Mouse (Mus musculus) hindbrain, embryonic 13.5 days (tissue): Measurements from ENCODE around the gene Tgm4. TPM values are rescaled to one million over a fixed set of nuclear protein-coding genes. Genes with fewer than 3 reads are reported as not detected.
A peak's percentile ranks its signal among the peaks of the same experiment; 100 is the strongest.

Source experiments
- ATAC-seq: fragments of 200-750 bp; cut with Nextera tagmentation; 2 replicates; pipeline ENCODE4 v1.8.0; 2017; ENCODE audit warnings: moderate TSS enrichment; ENCODE audit not compliant: low FRiP score
- H3K27ac ChIP-seq: fragments of 300-500 bp; sonication (generic); 2 replicates; pipeline ENCODE4 v1.5.1; 2015; ENCODE audit warnings: inconsistent platforms, mild to moderate bottlenecking, moderate library complexity
- H3K27me3 ChIP-seq: fragments of 300-500 bp; sonication (generic); 2 replicates; pipeline ENCODE4 v1.6.1; 2015; ENCODE audit warnings: mild to moderate bottlenecking, inconsistent platforms
- H3K36me3 ChIP-seq: fragments of 300-500 bp; sonication (generic); 2 replicates; pipeline ENCODE4 v1.6.1; 2015; ENCODE audit warnings: mild to moderate bottlenecking, inconsistent platforms
- H3K4me1 ChIP-seq: fragments of 300-500 bp; sonication (generic); replicated peaks from 2 replicates; pipeline ENCODE4 v1.6.1; 2015; ENCODE audit warnings: inconsistent platforms
- H3K4me2 ChIP-seq: fragments of 300-500 bp; sonication (generic); 2 replicates; pipeline ENCODE4 v1.6.1; 2015; ENCODE audit warnings: inconsistent platforms, mild to moderate bottlenecking, moderate library complexity
- H3K4me3 ChIP-seq: fragments of 300-500 bp; sonication (generic); 2 replicates; pipeline ENCODE4 v1.5.1; 2015; ENCODE audit warnings: mild to moderate bottlenecking, inconsistent platforms
- H3K9ac ChIP-seq: fragments of 300-500 bp; sonication (generic); 2 replicates; pipeline ENCODE4 v1.6.1; 2015; ENCODE audit warnings: mild to moderate bottlenecking, inconsistent platforms
- H3K9me3 ChIP-seq: fragments of 300-500 bp; sonication (generic); 2 replicates; pipeline ENCODE4 v1.6.1; 2016; ENCODE audit warnings: inconsistent platforms
- WGBS: fragments of 180-500 bp; shearing (Covaris S2); methylation state at CpG from one replicate; pipeline ENCODE4 v1.1.7; 2015; 5-methylcytosine and 5-hydroxymethylcytosine counted together
- polyA plus RNA-seq: library from polyadenylated mRNA; unstranded; fragments of >200 nt; fragmentation: Nextera tagmentation; extraction: Ambion mirVana; gene quantifications from 2 replicates; pipeline ENCODE4 v1.2.1, GENCODE M21; 2015

The Tgm4 gene
- polyA plus RNA-seq, 1 experiment from 2014 or later = 0.55 TPM

GRCm38 (mm10) chr9:123060172-123060571 is 25.6 kb downstream of the Tgm4 start:
- Histone ChIP-seq H3K9me3 (no peaks in the 10 kb centered on the region), H3K36me3 (no peaks in the 10 kb centered on the region), H3K9ac (no peak overlapping the region), H3K4me3 (no peak overlapping the region), H3K27ac (no peak overlapping the region), H3K4me1 (no peaks in the 10 kb centered on the region), H3K27me3 (no peaks in the 10 kb centered on the region), H3K4me2 (no peak overlapping the region)
- ATAC-seq = no peak
- WGBS = 91% methylated on average over 3 of the region's 3 CpGs

- no peak overlapping the region for H3K4me2 ChIP-seq
- no peaks in the 10 kb centered on the region for H3K4me1 ChIP-seq
- no peak overlapping the region for H3K27ac ChIP-seq
- 85% methylated on average over 5 of the region's 5 CpGs for WGBS
- H3K9me3 ChIP-seq = no peaks in the 10 kb centered on the region
- ATAC-seq = no peak
- H3K27me3 ChIP-seq = no peaks in the 10 kb centered on the region
- no peak overlapping the region for H3K9ac ChIP-seq
- H3K36me3 ChIP-seq = peaks cover 94% of the 10 kb centered on the region
- no peak overlapping the region for H3K4me3 ChIP-seq
Observed at GRCm38 (mm10) chr9:123079149-123079548, 44.6 kb downstream of the Tgm4 start.

- Histone ChIP-seq H3K27ac (no peak overlapping the region), H3K36me3 (peaks cover 95% of the 10 kb centered on the region), H3K9me3 (no peaks in the 10 kb centered on the region), H3K4me2 (no peak overlapping the region), H3K9ac (no peak overlapping the region), H3K4me1 (no peaks in the 10 kb centered on the region), H3K27me3 (no peaks in the 10 kb centered on the region), H3K4me3 (no peak overlapping the region)
- no peak for ATAC-seq
- WGBS = 94% methylated on average over 7 of the region's 7 CpGs
Observed at GRCm38 (mm10) chr9:123080355-123080754, 45.8 kb downstream of the Tgm4 start.

- Histone ChIP-seq H3K4me2 (no peak overlapping the region), H3K9ac (no peak overlapping the region), H3K27me3 (no peaks in the 10 kb centered on the region), H3K4me3 (no peak overlapping the region), H3K27ac (no peak overlapping the region), H3K9me3 (no peaks in the 10 kb centered on the region), H3K36me3 (peaks cover 95% of the 10 kb centered on the region), H3K4me1 (no peaks in the 10 kb centered on the region)
- no peak for ATAC-seq
- WGBS = 78% methylated on average over 1 of the region's 1 CpGs
Observed at GRCm38 (mm10) chr9:123080796-123081195, 46.3 kb downstream of the Tgm4 start.

GRCm38 (mm10) chr9:123085373-123085772 is 50.8 kb downstream of the Tgm4 start:
- Histone ChIP-seq H3K9me3 (no peaks in the 10 kb centered on the region), H3K36me3 (peaks cover 98% of the 10 kb centered on the region), H3K4me3 (no peak overlapping the region), H3K27ac (no peak overlapping the region), H3K4me2 (no peak overlapping the region), H3K9ac (no peak overlapping the region), H3K4me1 (no peaks in the 10 kb centered on the region), H3K27me3 (no peaks in the 10 kb centered on the region)
- 83% methylated on average over 1 of the region's 1 CpGs for WGBS
- ATAC-seq = no peak

GRCm38 (mm10) chr9:123087558-123087957 is 53.0 kb downstream of the Tgm4 start:
- ATAC-seq = no peak
- H3K36me3 ChIP-seq = peaks cover 87% of the 10 kb centered on the region
- 83% methylated on average over 3 of the region's 3 CpGs for WGBS

GRCm38 (mm10) chr9:123090844-123091243 is 56.3 kb downstream of the Tgm4 start:
- H3K9me3 ChIP-seq = no peaks in the 10 kb centered on the region
- H3K27me3 ChIP-seq = no peaks in the 10 kb centered on the region
- peaks cover 78% of the 10 kb centered on the region for H3K36me3 ChIP-seq
- H3K9ac ChIP-seq = no peak overlapping the region
- no peak for ATAC-seq
- 95% methylated on average over 4 of the region's 4 CpGs for WGBS
- H3K27ac ChIP-seq = no peak overlapping the region
- no peak overlapping the region for H3K4me2 ChIP-seq
- no peaks in the 10 kb centered on the region for H3K4me1 ChIP-seq
- no peak overlapping the region for H3K4me3 ChIP-seq

More at GRCm38 (mm10) chr9:123087558-123087957, 53.0 kb downstream of the Tgm4 start:
- H3K27ac ChIP-seq = no peak overlapping the region
- H3K4me1 ChIP-seq = no peaks in the 10 kb centered on the region
- H3K27me3 ChIP-seq = no peaks in the 10 kb centered on the region
- no peak overlapping the region for H3K9ac ChIP-seq
- H3K4me2 ChIP-seq = no peak overlapping the region
- H3K9me3 ChIP-seq = no peaks in the 10 kb centered on the region
- no peak overlapping the region for H3K4me3 ChIP-seq

- Histone ChIP-seq H3K4me3 (no peak overlapping the region), H3K27ac (no peak overlapping the region), H3K27me3 (no peaks in the 10 kb centered on the region), H3K9ac (no peak overlapping the region), H3K4me2 (no peak overlapping the region), H3K4me1 (no peaks in the 10 kb centered on the region), H3K9me3 (no peaks in the 10 kb centered on the region), H3K36me3 (peaks cover 62% of the 10 kb centered on the region)
- WGBS = 97% methylated on average over 16 of the region's 16 CpGs
- no peak for ATAC-seq
Observed at GRCm38 (mm10) chr9:123099631-123100455, 65.3 kb downstream of the Tgm4 start.

- Histone ChIP-seq H3K4me1 (no peaks in the 10 kb centered on the region), H3K4me2 (no peak overlapping the region), H3K36me3 (peaks cover 37% of the 10 kb centered on the region), H3K27me3 (no peaks in the 10 kb centered on the region), H3K4me3 (no peak overlapping the region), H3K27ac (no peak overlapping the region), H3K9ac (no peak overlapping the region), H3K9me3 (no peaks in the 10 kb centered on the region)
- no peak for ATAC-seq
Observed at GRCm38 (mm10) chr9:123103425-123103824, 68.9 kb downstream of the Tgm4 start.

- Histone ChIP-seq H3K4me3 (no peak overlapping the region), H3K27me3 (no peaks in the 10 kb centered on the region), H3K27ac (no peak overlapping the region), H3K36me3 (peaks cover 28% of the 10 kb centered on the region), H3K9ac (no peak overlapping the region), H3K4me1 (no peaks in the 10 kb centered on the region), H3K4me2 (no peak overlapping the region), H3K9me3 (no peaks in the 10 kb centered on the region)
- no peak for ATAC-seq
Observed at GRCm38 (mm10) chr9:123104362-123104761, 69.8 kb downstream of the Tgm4 start.

- ATAC-seq = no peak
- H3K4me3 ChIP-seq = no peak overlapping the region
- H3K27me3 ChIP-seq = no peaks in the 10 kb centered on the region
- 93% methylated on average over 4 of the region's 4 CpGs for WGBS
- H3K36me3 ChIP-seq = peaks cover 12% of the 10 kb centered on the region
- H3K9ac ChIP-seq = no peak overlapping the region
- no peak overlapping the region for H3K27ac ChIP-seq
- H3K4me1 ChIP-seq = peaks cover 11% of the 10 kb centered on the region
- H3K9me3 ChIP-seq = no peaks in the 10 kb centered on the region
- H3K4me2 ChIP-seq = no peak overlapping the region
Observed at GRCm38 (mm10) chr9:123107186-123107585, 72.7 kb downstream of the Tgm4 start.

GRCm38 (mm10) chr9:123109188-123109587 is 74.7 kb downstream of the Tgm4 start:
- H3K27ac ChIP-seq = no peak overlapping the region
- H3K27me3 ChIP-seq = no peaks in the 10 kb centered on the region
- H3K4me1 ChIP-seq = peaks cover 20% of the 10 kb centered on the region
- no peak for ATAC-seq
- WGBS = 92% methylated on average over 7 of the region's 7 CpGs
- no peak overlapping the region for H3K4me2 ChIP-seq
- no peak overlapping the region for H3K9ac ChIP-seq
- no peaks in the 10 kb centered on the region for H3K9me3 ChIP-seq
- no peak overlapping the region for H3K4me3 ChIP-seq
- H3K36me3 ChIP-seq = peaks cover 12% of the 10 kb centered on the region

- Histone ChIP-seq H3K4me3 (peak overlapping the region; percentile 86), H3K27me3 (no peaks in the 10 kb centered on the region), H3K9me3 (no peaks in the 10 kb centered on the region), H3K27ac (no peak overlapping the region), H3K9ac (peak overlapping the region; percentile 93), H3K4me2 (peak overlapping the region; percentile 77), H3K36me3 (peaks cover 14% of the 10 kb centered on the region), H3K4me1 (peaks cover 28% of the 10 kb centered on the region)
- no peak for ATAC-seq
- 70% methylated on average over 8 of the region's 8 CpGs for WGBS
Observed at GRCm38 (mm10) chr9:123111751-123112221, 77.3 kb downstream of the Tgm4 start.
